ENCODE assay signal across 22 mouse cellular contexts in genomic region chr2:145704738-145705137, GRCm38 (mm10). TPM values are rescaled to one million over a fixed set of nuclear protein-coding genes. Genes with fewer than 3 reads are reported as not detected.
DNase-seq lines count a peak whose midpoint lies in the region; ATAC-seq and TF ChIP-seq lines count a peak whose summit lies in the region.
"Had no signal": no experiment of that assay in that cellular context is flagged by ENCODE, and none has a peak within 500 bp of the region (broad histone marks: within the 10 kb centered on the region; RNA-seq: fewer than 3 reads in every experiment).

No protein-coding gene starts in this region.

- H3K27me3 ChIP-seq in heart, embryonic 11.5 days (ENCODE audit: control insufficient read depth, insufficient read depth, low read length) = no peaks in the 10 kb centered on the region
- no peaks in the 10 kb centered on the region for H3K27me3 ChIP-seq in heart, embryonic 10.5 days (ENCODE audit: insufficient read depth, poor library complexity, severe bottlenecking)
- H3K27me3 ChIP-seq in kidney, adult 2 months (replicated peaks; ENCODE audit: control insufficient read depth, insufficient read depth, low read length) = no peaks in the 10 kb centered on the region
- no peaks in the 10 kb centered on the region for H3K27me3 ChIP-seq in kidney, embryonic 16.5 days (ENCODE audit: insufficient read depth, low read length)
- H3K27me3 ChIP-seq: CH12.LX, Patski had no signal

- no peak overlapping the region for H3K9ac ChIP-seq in heart, embryonic 11.5 days (ENCODE audit: low read depth, low read length)
- H3K9ac ChIP-seq in kidney, embryonic 16.5 days (replicated peaks; ENCODE audit: low read length) = no peak overlapping the region

- TF ChIP-seq POLR2A in kidney, adult 2 months (IDR thresholded peaks at IDR 0.05; ENCODE audit: low read depth, low read length) = no peak

- H3K4me1 ChIP-seq in heart, embryonic 11.5 days (ENCODE audit: control insufficient read depth, insufficient read depth, low read length) = no peaks in the 10 kb centered on the region
- no peaks in the 10 kb centered on the region; the same call in 1 of the 2 replicates for H3K4me1 ChIP-seq in heart, embryonic 10.5 days
- H3K4me1 ChIP-seq in kidney, adult 2 months (ENCODE audit: control insufficient read depth, insufficient read depth, low read length) = peaks cover 11% of the 10 kb centered on the region; the same call in 1 of the 2 replicates
- H3K4me1 ChIP-seq in kidney, embryonic 16.5 days (ENCODE audit: insufficient read depth, low read length) = peaks cover 14% of the 10 kb centered on the region; the same call in 1 of the 2 replicates

- intact Hi-C loops in heart, postnatal 14 days (cut with DNase I) = no loop called here

- TF ChIP-seq CTCF in kidney, adult 2 months (conservative IDR thresholded peaks at IDR 0.05; ENCODE audit: insufficient read depth, insufficient read length, low read depth, low read length) = no peak

- no peak overlapping the region for H3K4me3 ChIP-seq in heart, embryonic 11.5 days (ENCODE audit: low read depth, low read length)
- H3K4me3 ChIP-seq in heart, embryonic 10.5 days = no peak overlapping the region
- no peak overlapping the region for H3K4me3 ChIP-seq in kidney, adult 2 months (ENCODE audit: insufficient read depth, low read depth, low read length)
- no peak overlapping the region for H3K4me3 ChIP-seq in kidney, embryonic 16.5 days (ENCODE audit: low read length)

- H3K9me3 ChIP-seq in heart, embryonic 11.5 days (replicated peaks; ENCODE audit: control insufficient read depth, low read length) = no peaks in the 10 kb centered on the region
- no peaks in the 10 kb centered on the region for H3K9me3 ChIP-seq in heart, embryonic 10.5 days
- H3K9me3 ChIP-seq in kidney, embryonic 16.5 days (ENCODE audit: low read length) = no peaks in the 10 kb centered on the region

- H3K27ac ChIP-seq in heart, embryonic 11.5 days (ENCODE audit: low read depth, low read length) = no peak overlapping the region
- no peak overlapping the region for H3K27ac ChIP-seq in heart, embryonic 10.5 days
- no peak overlapping the region for H3K27ac ChIP-seq in kidney, adult 2 months (ENCODE audit: insufficient read depth, low read depth, low read length)
- no peak overlapping the region for H3K27ac ChIP-seq in kidney, embryonic 16.5 days (ENCODE audit: low read length)

- H3K4me2 ChIP-seq in heart, embryonic 11.5 days = no peak overlapping the region
- H3K4me2 ChIP-seq in kidney, embryonic 16.5 days (replicated peaks; ENCODE audit: low read depth, low read length) = no peak overlapping the region

- peak; percentile 48 for DNase-seq in heart, adult 11 months
- DNase-seq in heart, embryonic 10.5 days (ENCODE audit: low spot score) = peak; percentile 35
- no peak for DNase-seq in heart, postnatal 14 days
- DNase-seq in kidney, adult 2 months = peak; percentile 15
- DNase-seq: adrenal gland, adult 2 months; adrenal gland, adult 8-10 months; adrenal gland, postnatal 10 days; adrenal gland, postnatal 14 days; adrenal gland, postnatal 25 days; adrenal gland, postnatal 36 days; B cell, adult 2 months; cerebellum, adult 11 months; cerebellum, adult 11-12 months; cerebellum, adult 18-20 months had no signal

- ATAC-seq in heart, embryonic 11.5 days (replicated peaks; ENCODE audit: insufficient number of reproducible peaks, low FRiP score, low TSS enrichment) = no peak
- ATAC-seq in kidney, embryonic 16.5 days (ENCODE audit: low FRiP score, low TSS enrichment) = no peak
- ATAC-seq: activated CD4-positive, CD25-positive, alpha-beta regulatory T cell, adult 4 months; CD4-positive, CD25-positive, alpha-beta regulatory T cell, adult 4 months; Patski had no signal

- H3K36me3 ChIP-seq in heart, embryonic 11.5 days (ENCODE audit: control insufficient read depth, insufficient read depth, low read length) = no peaks in the 10 kb centered on the region
- no peaks in the 10 kb centered on the region for H3K36me3 ChIP-seq in heart, embryonic 10.5 days
- no peaks in the 10 kb centered on the region for H3K36me3 ChIP-seq in kidney, adult 2 months (ENCODE audit: control insufficient read depth, insufficient read depth, low read length)
- no peaks in the 10 kb centered on the region for H3K36me3 ChIP-seq in kidney, embryonic 16.5 days (ENCODE audit: insufficient read depth, low read length)
- H3K36me3 ChIP-seq: G1E had no signal

- 57% methylated on average over 7 of the region's 7 CpGs for WGBS in heart, embryonic 11.5 days (ENCODE audit: insufficient replicate concordance)
- WGBS in heart, embryonic 10.5 days = 55% methylated on average over 7 of the region's 7 CpGs
- WGBS in kidney, adult 2 months = 73% methylated on average over 7 of the region's 7 CpGs
- 76% methylated on average over 7 of the region's 7 CpGs for WGBS in kidney, embryonic 16.5 days

RNA-seq across cellular contexts. Expression of gene Rin2, which starts 29.7 kb away (rescaled TPM):
- 16.3 and 21.1 TPM in 2 replicates for polyA plus RNA-seq in heart, embryonic 11.5 days (2014; fragmentation: Nextera tagmentation; extraction: Ambion mirVana)
- 15.5 and 17.3 TPM in 2 replicates for polyA plus RNA-seq in heart, embryonic 10.5 days (2016; fragmentation: Nextera tagmentation; extraction: Ambion mirVana)
- total RNA-seq in heart, postnatal 14 days (2021) = 10 to 100 TPM; 18.3 to 22.6 TPM
- polyA plus RNA-seq in kidney, adult 2 months (2012; rRNA removed) = 17.0 and 18.8 TPM in 2 replicates
- polyA plus RNA-seq in kidney, embryonic 16.5 days (2015; fragmentation: Nextera tagmentation; extraction: Ambion mirVana) = 32.5 and 37.7 TPM in 2 replicates
- total RNA-seq: MEL had no signal
- polyA plus RNA-seq: G1E had no signal

Comparison
In these comparisons a context has a peak if more than half of its experiments do, and no peak if none do; other contexts are left out.
1. DNase-seq: peak in heart, adult 11 months (single experiment), heart, embryonic 10.5 days (single experiment) and kidney, adult 2 months (single experiment); none in heart, postnatal 14 days (0 of 2).